Mouse (Mus musculus): ENCODE data around the gene Wnt6.
"Not testable (repeated sequence)": the region's sequence is repeated elsewhere in the genome, so short reads cannot be mapped to it uniquely, and the experiment has no call there.

Gene Wnt6

DNA sequence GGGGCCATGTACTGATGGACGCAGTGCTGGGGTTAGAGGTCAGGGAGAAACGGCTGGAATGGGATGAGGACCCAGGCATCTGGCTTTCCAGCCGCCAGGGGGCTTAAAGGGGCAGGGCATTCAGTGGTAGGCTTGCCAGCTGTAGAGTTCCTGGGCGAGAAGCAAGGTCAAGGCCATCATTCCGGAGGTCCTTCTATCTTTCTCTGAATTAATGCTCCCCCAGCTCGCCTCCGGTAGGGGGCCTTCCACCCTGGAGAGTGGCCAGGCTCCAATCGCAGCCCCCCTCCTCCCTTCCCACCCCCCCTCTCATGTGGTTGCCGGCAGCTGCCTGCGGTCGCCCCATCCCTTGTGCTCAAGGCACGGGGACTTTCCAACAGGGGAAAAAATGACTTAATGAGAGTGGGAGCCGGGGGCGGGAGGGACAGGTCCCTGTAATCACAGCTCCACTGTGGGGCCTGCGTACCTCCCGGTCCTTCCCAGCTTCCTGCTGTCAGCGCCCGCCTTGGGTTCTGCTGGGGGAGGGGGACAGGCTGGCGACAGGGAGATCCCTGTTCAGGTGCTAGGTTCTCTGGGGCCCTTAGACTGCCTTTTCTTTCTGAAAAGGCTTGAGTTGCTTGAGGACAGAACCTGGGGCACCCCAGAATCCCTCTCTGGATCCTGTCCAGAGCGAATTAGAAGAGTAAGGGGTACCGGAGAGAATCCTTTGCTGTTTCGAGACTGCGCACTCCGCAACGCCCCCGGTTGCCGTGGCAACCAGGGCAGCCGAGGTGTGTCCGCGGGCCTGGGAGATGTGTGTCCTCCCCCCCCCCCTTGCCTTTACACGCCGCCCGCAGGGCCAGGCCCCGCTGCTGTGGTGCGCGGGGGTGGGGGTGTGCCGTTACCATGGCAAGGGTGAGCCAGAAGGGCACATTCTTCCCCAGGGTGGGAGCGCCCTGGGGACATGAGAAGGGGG is 34.9 kb downstream of the Wnt6 start:
- peak; percentile 31 for DNase-seq (ENCODE audit: low read depth, low spot score)

DNA sequence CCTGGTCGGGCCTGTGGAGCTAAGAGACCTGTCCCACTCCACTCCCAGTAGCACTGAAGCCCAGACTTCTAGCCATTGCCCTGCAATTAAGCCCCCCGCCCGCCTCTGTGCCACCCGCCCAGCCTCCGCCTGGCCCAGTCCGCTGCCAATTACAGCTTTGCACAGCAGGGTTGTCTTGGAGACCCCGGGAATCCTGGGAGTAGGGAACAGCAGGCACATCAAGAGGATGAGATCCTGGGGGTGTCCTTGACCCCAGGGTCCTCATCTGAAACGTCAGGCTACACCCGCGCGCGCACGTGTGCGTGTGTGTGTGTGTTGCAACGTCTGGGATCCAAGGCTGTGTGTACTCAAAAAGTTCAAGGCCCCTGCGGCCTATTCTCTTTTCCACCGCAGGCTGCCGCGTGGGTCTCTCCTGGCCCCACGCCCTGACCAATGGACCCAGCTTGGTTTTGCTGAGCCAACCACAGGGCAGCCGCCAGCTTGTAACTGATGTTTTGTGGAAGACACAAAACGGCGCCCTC is 35.9 kb downstream of the Wnt6 start:
- DNase-seq (ENCODE audit: low read depth, low spot score) = no peak

DNA sequence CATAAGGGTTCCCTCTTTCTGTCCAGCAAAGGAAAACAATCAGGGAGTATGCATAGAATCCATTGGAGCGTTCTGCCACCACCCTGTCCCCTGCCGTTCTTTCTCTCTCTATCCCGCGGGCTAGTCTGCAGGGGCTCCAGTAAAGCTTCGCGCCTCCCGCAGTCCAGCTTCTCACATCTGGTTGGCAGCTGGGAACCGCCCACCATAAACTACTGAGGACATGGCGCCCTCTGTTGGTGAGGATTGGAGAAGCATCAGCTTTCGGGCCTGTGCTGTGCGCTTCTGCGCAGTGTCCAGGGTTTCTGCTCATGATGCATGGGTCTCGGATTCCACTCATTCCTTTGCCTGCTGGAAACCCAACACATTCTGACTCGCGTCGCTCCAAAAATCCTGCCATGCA is 36.4 kb downstream of the Wnt6 start:
- peak; percentile 92 for DNase-seq (ENCODE audit: low read depth, low spot score)

DNA sequence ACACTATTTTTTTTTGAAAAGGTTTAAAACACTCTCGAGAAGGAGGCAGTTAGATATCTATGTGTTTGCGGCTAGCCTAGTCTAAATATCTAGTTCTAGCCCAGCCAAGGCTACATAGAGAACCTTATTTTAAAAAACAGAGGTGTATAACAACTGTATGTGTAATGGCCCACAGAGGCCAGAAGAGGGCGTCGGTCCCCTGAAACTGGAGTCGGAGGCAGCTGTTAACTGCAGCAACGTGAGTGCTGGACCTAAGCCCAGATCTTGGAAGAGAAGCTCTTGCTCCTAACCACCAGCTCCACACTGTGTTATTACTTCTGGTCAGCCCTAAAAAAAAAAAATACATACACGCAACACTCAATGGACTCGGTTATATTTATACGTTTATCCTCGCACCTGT is 37.3 kb downstream of the Wnt6 start:
- DNase-seq (ENCODE audit: low read depth, low spot score) = peak; percentile 20

DNA sequence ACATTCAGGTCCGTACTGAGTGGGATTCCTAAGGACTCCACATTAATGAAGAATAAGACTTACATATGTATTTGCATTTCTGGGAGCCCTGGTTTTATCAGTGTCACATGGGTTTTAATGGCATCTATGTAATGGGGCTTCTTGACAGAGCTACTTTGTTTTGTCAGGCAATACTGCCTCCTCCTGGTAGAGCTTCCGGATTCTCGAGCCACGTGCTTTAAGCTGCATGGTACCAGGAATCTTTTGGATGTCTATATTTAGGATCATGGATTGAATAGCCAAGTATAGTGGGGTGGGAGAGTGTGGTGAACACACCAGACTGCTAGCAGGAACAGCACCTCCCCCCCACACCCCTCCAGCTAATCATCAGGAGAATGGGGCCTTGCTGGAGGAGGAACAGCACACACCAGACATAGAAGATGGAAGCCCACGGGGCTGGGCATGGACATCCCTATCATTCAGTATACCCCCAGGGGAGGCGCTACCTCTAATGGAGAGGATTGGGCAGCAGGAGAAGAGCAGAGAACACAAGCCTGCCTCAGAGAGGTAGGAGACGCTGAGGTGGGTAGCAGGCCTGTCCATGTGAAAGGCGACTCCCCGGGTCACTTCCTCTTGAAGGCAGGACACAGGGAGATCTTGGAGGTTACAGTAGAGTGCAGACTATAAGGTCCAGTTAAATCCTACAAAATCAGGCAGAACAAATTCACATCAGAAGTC is 43.4 kb downstream of the Wnt6 start:
- peak; percentile 53 for DNase-seq (ENCODE audit: low read depth, low spot score)

DNA sequence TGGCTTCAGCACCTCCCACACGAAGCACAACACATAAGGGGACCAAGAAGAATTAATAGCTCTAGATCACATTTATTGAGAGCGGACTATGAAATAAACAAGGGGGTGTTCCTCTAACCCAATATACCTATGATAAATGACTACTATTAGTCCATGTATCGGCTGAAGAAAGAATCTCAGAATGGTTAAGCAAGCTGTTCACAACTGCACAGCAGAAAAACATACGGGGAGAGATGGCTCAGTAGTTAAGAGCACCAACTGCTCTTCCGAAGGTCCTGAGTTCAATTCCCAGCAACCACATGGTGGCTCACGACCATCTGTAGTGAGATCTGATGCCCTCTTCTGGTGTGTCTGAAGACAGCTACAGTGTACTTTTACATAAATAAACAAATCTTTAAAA is 44.3 kb downstream of the Wnt6 start:
- DNase-seq (ENCODE audit: low read depth, low spot score) = not testable (repeated sequence)

DNA sequence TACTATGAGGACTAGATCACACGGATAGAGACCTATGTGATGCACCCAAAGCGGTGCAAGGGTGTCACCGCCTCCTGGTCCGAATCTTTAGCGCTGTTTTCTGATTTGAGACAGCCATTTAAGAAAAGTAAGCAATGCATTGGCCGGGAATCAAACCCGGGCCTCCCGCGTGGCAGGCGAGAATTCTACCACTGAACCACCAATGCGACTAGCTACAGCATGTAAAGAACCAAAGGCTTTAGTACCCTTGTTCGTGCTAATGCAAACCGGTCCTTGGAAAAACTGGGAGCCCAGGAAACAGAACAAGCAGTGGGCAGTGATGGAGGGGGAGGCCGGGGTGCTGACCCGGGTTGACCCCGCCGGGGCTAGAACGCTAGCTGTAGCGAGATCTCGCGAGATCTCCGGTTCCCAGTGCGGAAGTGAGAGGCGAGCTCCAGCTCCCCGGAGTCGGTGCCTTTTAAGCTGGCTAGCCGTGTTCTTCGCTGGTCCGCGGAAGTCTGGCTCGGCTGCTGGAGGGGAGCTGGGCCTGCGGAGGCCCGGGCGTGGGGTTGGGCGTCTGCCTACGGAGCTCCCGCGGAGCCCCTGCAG is 45.0 kb downstream of the Wnt6 start:
- DNase-seq (ENCODE audit: low read depth, low spot score) = peak; percentile 91

DNA sequence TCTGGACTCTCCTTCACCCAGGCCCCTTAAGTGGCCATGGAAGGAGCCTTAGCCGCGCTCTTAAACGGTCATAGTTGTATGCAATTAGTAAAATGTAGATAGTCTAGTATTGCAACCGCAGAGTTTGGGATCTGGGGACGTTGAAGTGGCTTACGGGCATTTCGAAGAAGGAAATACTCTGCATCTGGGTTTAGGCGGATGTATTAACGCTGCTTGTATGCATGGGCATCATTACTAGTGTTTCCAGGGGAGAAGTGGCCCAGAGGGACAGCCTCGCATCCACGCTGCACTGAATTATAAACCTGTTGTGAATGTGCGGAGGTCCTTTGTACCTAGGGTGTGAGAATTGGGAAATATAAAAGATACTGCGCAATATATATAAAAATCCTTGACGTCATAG is 45.5 kb downstream of the Wnt6 start:
- no peak for DNase-seq (ENCODE audit: low read depth, low spot score)

DNA sequence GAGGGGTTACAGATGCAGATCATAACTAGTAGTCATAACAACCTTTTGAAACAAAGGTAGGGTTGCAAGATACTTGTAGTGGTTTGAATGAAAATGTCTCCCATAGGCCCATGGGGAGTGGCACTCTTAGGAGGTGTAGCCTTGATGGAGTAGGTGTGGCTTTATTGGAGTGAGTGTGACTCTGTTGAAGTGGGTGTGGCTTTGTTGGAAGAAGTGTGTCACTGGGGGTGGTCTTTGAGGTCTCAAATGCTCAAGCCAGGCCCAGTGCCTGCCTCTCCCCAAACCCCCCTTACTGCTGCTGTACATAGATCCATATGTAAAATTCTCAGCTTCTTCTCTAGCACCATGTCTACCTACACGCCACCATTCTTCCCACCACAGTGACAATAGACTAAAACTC is 46.8 kb downstream of the Wnt6 start:
- no peak for DNase-seq (ENCODE audit: low read depth, low spot score)

DNA sequence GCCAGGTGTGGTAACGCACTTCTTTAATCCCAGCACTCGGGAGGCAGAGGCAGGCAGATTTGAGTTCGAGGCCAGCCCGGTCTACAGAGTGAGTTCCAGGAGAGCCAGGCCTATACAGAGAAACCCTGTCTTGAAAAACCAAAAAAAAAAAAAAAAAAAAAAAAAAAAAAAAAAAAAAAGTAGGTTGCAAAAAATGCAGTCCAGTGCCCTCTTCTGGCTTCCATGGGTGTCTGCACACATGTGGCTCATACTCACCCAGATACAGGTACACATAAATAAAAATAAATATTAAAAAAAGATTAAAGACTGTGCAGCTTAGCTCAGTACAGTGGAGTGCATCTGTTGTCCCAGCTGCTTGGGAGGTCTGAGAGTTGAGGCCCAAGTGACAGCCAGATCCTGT is 51.9 kb downstream of the Wnt6 start:
- DNase-seq (ENCODE audit: low read depth, low spot score) = not testable (repeated sequence)

DNA sequence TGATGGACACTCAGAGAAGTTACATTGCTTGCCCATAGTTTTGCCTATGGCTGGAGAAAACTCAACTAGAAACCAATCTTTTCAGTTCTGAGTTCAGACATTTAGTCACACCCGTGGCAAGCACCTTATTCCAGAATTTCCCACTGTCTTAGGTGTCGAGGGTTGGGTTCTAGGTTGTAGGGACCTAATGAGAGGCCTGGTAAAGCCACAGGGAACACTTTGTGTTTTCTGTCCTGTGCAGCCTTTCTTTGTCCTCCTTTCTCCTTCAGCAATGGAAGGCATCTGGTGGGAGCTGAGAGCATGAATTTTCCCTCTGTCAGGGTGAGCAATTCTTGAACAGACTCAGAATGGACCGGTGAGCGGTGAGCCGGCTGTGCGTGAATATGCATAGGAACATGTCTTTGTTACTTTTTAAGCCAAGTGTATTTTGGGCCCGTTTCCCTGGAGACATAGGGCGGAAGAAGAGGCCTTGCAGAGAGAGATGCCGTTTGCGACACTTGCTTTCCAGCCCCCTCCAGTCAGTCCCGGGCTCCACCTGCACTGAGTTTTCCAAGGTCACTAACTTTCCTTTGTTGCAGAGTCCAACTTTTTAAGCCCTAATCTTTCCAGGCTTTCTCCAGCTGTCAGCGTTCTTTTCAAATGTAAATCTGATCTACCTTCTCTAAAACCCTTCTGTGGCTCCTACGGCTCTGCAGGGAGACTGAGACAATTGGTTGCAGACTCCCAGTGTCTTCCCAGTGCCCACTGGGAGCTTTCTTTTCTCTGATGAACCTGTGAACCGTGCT is 53.0 kb downstream of the Wnt6 start:
- DNase-seq (ENCODE audit: low read depth, low spot score) = no peak

DNA sequence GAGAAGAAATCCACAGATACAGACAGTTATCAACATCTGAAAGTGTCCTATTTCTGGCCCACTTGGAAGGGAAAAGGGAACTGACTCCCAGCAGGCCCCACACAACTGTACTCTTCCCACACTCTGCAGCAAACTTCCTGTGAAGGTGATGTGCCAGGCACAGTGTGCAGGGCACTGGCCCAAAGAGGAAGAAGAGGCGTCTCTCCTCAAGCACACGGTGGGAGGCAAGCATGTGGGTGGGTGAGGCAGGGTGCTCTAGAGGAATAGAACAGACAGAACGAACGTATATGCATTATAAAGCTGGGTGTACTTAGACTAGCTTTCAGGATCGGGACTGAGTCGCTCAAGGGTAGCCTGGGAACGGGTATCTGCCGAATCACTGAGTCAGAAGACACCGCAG is 58.4 kb downstream of the Wnt6 start:
- DNase-seq (ENCODE audit: low read depth, low spot score) = no peak

DNA sequence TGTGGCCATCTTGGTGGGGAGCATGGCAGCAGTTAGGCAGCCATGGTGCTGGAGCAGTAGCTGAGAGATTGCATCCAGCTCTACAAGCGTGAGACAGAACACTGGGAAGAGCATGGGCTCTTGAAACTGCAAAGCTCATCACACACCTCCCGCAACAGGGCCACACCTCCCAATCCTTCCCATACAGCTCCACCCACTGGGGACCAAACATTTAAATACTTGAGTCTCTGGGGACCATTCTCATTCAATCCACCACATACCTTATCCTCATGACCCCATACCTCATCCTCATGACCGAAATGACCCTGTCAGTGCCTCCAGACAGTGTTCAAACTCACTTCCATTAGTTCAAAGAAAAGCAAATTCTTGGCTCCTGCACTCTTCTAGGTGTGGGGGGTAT is 61.6 kb downstream of the Wnt6 start:
- DNase-seq (ENCODE audit: low read depth, low spot score) = no peak

All from 3T3-L1 (cell line).